Mouse (Mus musculus) ES-E14 (cell line): ENCODE data around the gene Gm826.

ENCODE experiments used
- CHD2 ChIP-seq: IDR thresholded peaks from 2 replicates; pipeline ENCODE4 v1.6.1; 2014; ENCODE audit warnings: mild to moderate bottlenecking, low read depth, low read length, inconsistent platforms
- HCFC1 ChIP-seq: IDR thresholded peaks from 2 replicates; pipeline ENCODE4 v1.6.1; 2012; ENCODE audit warnings: low read length, inconsistent platforms, borderline replicate concordance; ENCODE audit not compliant: insufficient read depth

- TF ChIP-seq HCFC1, result no peak
- TF ChIP-seq CHD2, result no peak
These were observed 6.2 kb upstream of the Gm826 start for GRCm38 (mm10) chr2:160340121-160340520.
